Mouse (Mus musculus) heart, adult 9 months (tissue): ENCODE data around the gene Jph3.
A peak's percentile ranks its signal among the peaks of the same experiment; 100 is the strongest.

Experiments used
- DNase-seq, 2 experiments: peaks; one replicate each; pipeline ENCODE4 v3.0.0; 2022; ENCODE audit warnings: low spot score in 2 of 2

Gene Jph3

DNA sequence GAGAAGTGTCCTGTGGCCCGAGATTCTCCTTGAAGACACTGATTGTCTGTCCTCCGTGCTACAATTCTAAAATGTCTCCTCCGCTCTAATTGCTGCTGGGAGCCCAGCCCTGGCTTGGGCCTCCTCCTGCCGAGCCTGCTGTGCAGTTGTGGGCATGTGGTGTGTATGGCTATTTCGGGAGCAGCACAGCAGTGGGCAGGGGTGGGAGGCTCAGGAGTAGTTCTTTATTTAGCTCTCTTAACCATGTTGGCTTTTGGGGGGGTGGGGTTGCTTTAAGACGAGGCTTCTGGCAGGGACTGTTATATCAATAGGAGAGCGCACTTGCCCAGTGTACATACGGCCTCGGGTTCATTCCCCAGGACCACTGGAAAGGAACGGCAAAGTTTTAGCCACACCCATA, 57.1 kb downstream of the Jph3 start:
- peak; percentile 26 to 38 for DNase-seq

DNA sequence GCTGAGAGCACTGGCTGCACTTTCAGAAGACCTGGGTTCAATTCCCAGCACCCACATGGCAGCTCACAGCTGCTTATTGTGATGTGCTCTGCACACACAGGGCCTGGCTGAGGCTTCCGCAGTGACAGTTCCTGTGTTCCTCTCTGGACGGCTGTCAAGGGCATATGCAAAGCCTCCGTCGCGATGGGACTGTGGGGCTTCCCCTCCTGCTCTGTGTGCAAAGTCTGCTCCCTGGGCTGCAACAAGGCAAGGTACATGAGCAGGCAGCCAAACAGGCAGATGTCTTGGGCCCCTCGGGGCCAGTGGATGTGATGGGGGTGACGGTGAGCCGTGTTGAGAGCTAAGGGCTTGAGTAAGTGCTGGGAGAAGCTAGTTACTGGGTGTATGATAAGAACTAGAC, 59.4 kb downstream of the Jph3 start:
- DNase-seq: no peak

DNA sequence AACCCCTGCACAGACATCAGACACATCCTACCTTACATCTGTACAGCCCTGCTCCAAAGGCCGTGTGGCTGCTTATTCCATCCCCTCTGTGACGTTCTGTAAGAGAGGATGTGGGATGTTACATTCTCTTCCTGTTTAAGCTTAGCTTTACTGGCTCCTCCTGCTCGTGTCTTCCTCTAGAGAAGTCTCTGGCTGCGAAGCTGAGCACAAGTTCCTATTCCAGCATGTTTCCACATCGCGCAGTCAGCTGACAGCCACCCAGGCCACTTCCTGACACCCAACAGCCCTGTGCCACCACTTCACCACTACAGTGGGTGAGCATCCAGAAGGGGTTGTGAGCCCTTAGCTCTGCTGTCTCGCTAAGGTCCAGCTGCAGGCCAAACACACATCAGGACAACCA, 62.7 kb downstream of the Jph3 start:
- peak in 1 of 2 experiments; percentile 30 for DNase-seq

DNA sequence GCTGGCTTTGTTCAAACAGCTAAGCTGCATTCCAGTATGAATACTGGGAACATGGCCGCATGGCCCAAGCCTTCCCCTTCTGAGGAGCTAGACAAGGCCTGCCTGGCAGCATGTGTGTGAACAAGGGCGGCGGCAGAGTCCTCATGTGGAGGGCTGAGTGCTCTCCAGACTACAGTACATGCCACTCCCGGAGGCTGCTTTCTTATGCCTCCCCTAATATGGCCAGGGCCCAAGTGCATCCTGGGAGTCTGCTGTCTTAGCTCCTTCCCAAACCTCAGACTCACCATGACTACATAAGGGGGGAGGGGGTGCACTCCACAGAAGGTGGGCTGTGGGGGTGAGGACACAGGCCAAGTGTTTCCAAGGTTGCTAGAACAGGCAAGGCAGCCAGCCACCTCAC, 63.2 kb downstream of the Jph3 start:
- no peak for DNase-seq

DNA sequence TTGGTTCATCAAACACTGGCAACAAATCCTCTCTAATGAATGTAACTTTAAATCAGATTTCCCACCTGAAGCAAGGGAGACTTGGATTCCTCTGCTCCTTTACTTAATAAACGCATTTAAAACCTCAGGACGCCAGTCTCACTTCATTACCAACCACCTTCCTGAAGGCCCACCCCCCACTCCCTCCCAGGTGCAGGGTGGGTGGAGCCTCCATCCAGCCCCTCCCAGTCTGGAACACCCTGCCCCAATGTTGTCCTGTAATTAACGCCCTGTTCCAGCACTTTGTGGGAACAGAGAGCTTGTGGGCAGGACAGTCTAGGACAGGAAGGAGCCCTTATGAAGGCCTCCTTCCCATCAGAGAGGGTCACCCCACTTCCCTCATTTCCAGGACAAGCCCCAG, 64.7 kb downstream of the Jph3 start:
- DNase-seq: no peak

DNA sequence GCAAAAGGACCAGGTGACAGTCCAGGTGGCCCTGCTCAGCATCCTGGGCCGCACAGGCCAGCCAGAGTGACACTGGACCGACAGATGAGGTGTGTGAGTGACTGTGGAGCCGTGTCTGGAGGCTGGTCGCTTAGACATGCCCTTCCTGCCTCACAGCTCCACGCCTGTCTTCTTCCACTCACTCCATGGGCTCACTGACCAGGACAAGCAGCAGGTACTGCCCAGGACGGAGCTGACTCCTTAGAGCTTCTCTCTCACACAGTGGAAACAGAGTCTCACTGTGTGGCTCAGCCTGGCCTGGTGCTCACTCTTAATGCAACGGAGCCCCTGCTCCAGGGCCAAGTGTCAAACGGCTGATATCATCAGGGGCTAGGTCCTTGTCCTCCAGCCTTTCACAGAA, 66.0 kb downstream of the Jph3 start:
- DNase-seq: no peak

DNA sequence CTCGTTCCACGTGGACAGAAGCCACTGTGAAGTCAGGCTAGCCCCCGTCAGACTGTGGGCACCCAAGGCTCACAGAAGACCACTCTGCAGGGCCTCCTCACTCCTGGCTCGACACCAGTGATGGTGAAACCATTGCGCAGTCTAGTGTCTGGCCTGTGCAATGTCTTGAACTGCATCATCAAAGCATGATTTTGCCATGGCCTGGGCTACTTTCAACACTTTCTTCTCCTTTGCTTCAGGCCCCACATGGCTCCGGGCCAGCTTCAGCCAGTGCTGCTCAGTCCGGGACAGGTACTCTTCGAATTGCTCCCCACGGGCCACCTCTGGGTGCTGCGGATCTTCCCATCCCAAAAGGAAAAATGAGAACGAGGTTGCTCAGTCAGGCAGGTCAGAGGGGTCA, 67.0 kb downstream of the Jph3 start:
- no peak for DNase-seq

DNA sequence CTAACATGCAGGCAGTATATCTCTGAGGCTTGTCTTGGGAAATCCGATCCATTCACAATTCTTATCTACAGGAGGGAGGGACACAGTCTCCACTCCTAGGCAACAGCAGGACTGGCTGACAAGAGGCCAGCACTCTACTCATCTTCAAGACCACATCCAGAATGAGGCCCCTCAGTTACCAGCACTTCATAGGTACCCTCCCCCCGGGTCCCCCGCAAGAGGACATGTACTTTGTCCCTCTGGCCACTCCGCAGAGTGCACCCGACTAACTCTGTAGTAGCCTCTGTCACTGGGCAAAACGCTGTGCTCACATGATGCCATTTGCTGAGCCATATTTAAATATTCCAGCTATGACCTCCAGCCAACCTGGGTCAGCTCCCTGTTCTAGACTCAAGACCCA, 69.0 kb downstream of the Jph3 start:
- no peak for DNase-seq

DNA sequence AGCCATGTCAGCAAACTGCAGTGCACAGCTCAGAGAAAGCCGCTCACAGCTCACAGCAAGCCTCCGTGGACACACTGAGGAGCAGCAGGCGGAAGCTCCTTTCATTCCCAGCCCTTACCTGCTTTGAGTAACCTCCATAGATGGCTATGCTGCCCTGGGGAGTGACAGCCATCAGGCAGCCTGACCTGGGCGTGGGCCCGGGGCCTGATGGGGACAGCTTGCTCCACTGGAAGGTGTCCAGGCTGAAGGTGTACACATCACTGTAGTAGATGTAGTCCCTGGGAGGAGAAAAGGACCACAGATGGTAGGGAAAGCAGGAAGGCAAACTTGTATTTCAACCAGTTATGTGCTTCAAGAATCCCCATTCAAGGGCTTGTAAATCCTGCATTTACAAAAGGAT, 75.4 kb downstream of the Jph3 start:
- DNase-seq: no peak

DNA sequence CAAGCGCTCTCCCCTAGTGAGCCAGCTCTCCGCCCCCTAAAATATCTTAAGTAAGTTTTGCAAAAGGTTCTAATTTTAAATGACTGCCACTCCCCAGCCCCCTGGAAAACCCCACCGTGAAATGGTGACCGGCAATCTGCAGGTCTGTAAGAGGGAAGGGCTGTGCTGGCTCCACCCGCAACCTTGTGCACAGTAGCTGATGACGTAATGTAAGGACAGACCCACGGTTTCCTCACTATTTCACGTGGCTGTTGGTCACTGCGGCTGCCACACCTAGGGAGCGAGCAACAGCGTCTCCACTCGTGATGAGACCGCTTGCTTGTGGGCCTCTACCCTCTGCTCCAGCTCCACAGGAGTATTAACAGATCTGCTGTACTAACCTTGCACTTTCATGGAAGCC, 76.7 kb downstream of the Jph3 start:
- no peak for DNase-seq

DNA sequence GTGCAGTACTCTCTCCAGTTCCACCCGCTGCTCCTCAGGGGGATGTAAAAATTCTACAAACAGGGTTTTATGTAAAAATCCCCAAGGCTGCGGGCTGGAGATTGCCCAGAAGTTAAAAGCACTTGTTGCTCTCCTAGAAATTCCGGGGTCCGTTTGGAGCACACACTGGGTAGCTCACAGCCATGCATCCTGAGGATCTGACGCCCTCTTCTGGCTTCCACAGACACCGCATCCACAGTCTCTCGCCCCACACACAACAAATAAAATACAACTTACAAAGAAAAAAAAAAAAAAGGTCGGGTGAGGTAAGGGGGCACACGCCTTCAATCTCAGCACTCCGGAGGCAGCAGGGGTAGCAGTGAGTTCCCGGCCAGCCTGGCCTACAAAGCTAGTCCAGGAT, 78.6 kb downstream of the Jph3 start:
- no peak for DNase-seq

DNA sequence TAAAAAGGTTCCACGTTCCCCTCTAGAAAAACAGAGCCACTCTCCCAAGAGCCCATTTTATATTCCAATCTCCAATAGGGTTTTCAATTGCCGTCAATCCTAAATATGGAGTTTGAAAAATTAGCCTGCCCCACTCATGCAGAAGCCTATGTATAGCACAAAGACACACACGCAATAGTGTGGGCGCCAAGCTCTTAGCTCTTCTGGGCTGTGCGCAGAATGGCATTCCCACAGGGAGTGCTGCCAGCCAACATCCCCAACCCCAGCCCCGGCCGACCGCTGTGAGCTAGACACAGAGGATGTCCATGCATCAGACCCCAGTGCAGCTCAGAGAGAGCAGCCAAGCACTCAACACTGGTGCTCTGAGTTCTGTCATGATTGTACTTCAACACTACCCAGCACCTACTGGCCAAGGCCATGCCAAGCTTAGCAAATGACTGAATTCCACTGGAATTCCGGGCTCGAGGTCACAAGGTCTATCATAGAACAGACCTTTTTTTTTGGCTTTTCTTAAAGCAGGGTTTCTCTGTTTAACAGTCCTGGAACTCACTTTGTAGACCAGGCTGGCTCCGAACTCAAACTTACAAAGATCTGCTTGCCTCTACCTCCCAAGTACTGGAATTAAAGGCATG, 80.2 kb downstream of the Jph3 start:
- DNase-seq: no peak

DNA sequence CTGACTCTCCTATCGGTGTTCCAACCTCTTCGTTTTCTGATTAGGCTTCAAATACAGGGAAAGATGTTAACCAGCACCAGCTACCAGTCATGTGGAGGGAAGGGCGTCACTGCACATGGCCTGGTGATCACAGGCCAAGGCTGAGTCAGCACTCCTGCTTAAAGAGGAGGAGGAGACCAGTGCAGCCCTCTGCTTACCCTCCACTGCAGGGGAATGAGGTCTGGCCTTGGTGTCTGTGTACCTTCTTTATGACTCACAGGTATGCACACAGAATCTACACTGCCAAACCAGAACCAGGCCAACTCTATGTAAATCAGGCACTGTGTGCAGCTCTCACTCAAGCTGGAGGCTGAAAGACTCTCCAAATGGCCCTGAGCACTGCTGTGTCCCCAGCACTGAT, 82.1 kb downstream of the Jph3 start:
- DNase-seq: no peak

DNA sequence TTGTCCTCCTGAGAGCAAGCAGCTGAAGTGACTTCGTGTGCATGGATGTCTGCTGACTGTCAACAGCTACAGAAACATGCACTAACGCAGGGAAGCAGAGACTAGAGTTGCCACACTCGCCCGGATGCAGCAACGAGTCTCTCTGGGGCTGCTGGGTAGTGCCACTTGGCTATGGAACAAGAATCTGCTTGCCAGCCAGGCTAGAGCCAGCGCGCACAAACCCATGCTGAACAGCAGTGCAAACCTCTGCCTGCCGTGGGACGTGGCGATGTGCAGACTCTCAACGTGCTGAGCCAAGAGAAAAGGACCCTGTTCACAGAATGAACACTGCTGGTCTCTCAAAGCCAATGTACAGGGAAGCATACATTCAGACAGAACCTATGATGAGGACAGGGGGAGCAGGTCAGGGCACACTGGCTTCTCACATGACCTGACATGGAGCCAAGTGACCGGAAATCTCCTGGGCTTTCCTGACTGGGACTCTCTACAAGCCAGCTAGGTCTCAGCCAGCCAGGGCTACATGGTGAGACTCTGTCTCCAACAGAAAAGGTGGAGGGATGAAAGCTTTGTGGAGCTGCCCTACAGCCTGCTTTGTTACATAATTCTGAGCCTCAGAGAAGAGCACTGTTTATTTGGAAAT, 82.6 kb downstream of the Jph3 start:
- DNase-seq: peak in 1 of 2 experiments; percentile 18

DNA sequence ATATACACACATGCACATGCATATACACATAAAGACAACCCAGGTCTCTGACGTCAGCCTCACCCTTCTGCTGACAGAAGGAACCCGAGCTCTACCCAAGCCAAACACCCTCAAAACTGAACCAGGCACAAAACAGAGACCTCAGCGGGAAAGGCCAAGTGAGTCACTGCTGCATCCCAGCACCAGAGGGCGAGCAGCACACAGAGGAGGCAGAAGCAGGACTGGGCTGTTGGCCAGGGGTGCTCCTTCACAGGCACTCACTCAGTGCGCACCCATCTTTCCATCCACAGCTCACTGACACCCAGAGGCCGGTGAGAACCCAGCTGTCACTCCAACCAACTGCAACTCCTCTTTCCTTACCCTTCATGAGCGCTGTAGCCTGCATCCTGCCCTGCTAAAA, 88.8 kb downstream of the Jph3 start:
- no peak for DNase-seq

DNA sequence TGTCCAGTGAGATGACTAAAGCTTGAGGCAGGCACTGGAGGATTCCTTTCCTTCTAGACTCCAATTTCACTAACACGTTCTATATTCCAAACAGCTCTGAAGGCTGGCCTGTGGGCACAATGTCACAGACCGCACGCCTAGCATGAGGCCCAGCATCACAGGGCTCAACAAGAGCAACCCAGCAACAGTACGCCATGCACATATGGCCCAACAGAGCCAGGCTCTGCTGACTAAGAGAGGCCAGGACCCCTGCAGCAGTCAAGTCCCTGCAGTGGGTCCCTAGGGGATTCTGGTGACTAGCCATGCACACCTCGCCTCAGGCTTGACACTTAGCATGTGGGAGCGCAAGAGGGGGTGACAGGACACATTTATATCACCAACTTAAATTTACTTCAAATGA, 91.4 kb downstream of the Jph3 start:
- DNase-seq: no peak

DNA sequence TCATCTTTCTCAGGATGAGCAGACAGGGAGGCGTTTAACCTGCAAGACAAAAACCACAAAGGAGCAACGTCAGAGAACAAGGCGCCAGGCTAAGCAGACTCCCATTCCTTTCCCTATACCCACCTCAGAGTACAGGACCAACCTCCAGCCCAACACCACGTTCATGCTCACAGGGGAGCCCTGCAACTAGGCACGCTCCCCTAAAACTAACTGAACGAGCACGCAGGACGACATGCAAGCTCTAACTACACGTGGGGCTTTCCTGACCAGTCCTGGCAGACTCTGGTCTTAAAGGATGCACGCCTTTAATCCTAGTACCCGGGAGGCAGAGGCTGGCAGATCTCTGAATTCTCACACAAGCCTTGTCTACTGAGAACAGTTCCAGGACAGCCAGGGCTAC, 91.9 kb downstream of the Jph3 start:
- DNase-seq: no peak

DNA sequence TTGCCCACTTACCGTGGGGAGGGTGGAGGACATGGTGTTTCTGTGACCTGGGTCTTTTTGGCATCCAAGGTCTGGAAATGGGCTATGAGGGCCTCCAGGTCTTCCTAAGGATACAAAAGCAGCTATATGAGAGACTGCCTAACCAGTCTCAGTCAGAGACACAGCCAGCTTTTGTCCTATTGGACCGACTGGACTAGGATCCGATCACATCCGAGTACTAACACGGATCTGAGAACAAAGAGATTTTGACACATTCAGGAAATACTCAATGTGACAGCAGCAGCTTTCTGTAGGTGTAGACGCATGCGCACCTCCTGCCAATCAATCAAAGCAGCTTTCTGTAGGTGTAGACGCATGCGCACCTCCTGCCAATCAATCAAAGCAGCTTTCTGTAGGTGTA, 92.3 kb downstream of the Jph3 start:
- no peak for DNase-seq

DNA sequence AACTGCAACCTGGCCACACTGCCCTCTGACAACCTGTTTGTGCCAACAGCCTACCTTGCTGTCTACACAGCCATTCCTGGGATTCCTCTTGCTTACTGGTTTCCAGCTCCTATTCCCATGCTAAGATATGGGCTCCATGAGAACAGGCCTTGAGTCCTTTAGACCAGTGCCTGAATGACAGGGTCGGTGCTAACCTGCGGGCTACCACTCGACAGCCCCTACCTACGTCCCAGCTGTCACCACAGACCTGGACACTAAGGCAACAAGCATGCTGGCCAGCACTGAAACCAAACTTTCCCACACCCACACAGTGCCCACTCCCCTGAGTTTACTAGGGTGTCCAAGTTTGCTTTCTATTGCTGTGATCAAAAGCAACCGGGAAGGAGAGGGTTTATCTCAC, 98.3 kb downstream of the Jph3 start:
- DNase-seq: no peak

DNA sequence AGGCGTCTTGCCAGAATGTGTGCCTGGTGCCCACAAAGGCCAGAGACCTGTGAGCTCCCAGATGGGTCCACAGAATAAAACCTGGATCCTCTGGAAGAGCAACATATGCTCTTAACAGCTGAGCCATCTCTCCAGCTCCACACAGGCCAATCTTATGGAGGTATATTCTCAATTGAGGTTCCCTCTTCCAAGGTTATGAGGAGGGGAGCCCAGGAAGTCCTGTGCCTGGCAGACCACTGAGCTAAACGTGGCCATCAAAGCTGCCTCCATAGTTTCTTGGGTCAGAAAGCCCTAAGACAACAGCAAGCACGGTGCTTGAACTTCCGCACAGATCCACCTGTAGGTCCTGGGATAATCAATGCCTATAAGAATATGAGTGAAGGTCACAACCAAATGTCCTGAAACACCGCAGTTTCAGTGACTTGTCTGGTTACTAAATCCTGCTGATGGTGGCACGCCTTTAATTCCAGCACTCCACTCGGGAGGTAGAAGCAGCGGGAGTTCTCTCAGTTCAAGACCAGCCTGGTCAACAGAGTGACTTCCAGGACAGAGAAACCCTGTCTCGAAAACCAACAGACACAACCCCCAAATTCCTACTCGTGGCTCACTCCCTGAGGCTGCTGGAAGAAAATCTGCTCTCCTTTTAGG, 99.1 kb downstream of the Jph3 start:
- no peak for DNase-seq

DNA sequence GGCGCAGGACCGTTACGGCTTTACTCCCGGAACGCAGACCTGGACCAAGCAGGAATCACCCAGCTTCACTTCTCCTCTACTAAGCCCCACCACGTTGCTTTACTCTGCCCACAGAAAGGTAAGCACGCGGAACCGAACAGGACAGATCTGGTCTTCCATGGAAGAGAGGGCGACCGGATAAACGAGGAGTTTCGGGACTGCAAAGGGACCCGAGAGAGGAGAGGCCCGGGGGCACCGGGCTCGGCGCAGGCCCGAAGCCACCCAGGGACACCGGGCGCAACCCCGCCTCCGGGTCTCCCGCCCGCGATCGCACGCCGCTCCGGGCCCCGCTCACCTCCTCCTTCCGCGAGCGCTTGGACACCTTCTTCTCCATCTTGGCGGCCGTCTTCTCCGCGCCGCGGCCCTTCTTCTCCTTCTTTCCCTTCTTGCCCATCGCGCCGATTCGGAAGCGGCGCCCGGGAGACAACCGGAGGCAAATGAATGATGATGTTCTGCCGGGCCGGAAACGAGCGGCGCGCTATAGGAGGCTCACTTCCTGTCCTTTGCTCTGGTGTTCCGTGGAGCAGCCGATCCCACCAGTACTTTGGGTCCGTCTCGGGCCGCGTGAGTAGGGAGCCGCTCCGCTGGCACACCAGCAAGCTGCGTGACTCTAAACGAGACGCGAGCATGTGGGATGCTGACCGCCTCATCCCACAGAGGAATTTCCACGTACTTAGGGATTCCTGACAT, 99.8 kb downstream of the Jph3 start, which contains the start of gene Klhdc4:
TSS of gene Klhdc4 (minus strand) at position 522 of the 729 bp plus-strand sequence.
- DNase-seq: peak; percentile 71 to 86

DNA sequence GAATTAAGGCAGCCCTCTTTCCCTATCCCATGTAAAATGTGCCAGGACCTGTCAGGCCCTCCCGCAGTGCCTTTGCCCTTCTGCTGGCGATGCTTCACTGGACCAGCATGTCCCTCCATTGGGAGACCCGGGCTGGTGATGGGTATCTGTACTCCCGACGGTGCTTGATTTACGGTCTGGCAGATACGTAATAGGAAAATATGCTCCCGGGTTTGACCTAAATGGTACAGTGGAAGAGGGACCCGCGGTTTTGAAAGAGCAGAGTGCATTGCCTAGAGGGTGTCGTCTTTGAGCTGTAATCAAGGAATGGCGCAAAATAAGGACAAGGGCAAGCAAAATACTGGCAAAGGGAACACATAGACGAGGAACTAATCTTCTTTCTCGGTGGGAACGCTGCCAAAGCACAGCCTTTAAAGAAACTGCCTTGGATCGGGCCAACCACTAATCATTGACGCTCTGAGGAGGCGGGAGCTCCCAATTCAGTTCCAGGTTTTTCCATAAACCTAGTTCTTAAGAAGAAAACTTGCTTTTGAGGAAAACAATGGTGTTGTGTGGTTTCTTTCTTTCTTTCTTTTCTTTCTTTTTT, 100.4 kb downstream of the Jph3 start:
- DNase-seq: no peak
